Mouse (Mus musculus) kidney, adult 11 months (tissue): Measurements from ENCODE around the gene Srgap3.

Source experiments
- DNase-seq: peaks from one replicate; pipeline ENCODE4 v3.0.0; 2022

The Srgap3 gene

GRCm38 (mm10) chr6:112852261-112853235 is 94.5 kb downstream of the Srgap3 start:
- DNase-seq: no peak

- no peak for DNase-seq
Observed at GRCm38 (mm10) chr6:112850745-112851144, 96.3 kb downstream of the Srgap3 start.

GRCm38 (mm10) chr6:112848629-112849180 is 98.4 kb downstream of the Srgap3 start:
- DNase-seq: no peak

DNA sequence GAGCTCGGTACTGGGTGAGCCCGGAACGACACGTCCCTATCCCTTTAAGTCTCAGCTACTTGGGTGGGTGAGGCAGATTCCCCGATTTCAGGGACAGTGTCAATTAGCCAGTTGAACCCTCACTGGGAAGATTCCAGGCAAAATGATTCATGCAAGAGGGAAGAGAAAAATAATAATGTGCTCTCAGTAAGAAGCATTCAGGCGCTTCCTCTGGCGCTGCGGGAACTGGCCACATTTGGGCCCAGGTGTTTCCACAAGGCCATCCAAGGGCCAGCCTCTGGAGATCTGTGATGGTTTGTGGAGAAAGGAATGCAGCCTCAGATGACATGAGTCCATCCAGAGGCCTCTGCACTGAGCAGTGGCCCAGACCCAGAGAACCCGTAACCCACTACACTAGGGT is 100.2 kb downstream of the Srgap3 start:
- DNase-seq: no peak

DNA sequence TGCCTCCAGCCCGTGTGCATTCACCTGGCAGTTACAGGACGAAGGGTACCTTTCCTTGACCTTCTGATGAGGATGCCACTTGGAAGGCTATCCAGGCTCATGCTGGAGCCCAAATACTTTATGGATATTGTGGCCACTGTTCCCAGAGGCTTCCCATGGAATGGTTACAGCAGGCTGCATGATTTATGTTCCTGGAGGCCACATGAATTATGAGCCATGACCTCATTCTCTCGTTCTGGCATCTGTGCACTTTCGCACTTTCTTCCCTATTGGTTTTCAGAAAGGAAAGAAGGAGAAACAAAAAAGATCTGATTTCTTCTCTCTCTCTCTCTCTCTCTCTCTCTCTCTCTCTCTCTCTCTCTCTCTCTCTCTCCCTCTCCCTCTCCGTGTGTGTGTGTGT is 104.6 kb downstream of the Srgap3 start:
- DNase-seq: no peak

- no peak for DNase-seq
Observed at GRCm38 (mm10) chr6:112840400-112840799, 106.7 kb downstream of the Srgap3 start.

GRCm38 (mm10) chr6:112839391-112839790 is 107.7 kb downstream of the Srgap3 start:
- DNase-seq: no peak

DNA sequence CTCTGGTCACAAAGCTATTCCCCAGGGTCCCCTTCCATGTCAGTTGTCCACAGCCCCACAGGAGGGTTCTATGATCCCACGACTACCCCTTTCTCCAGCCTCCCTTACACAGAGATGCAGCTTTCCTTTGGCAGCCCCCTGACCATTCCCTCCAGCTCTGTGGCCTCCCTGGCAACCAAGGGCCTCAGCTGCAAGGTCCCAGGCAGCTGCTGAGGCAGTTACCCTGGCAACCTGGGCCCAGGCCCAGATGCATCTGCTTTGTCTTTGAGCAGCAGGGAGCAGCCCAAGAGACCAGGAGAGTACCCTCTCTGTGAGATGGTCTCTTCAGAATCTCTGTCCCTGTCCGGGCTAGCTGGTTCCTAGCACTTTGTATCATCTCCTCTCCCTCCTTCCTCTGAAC is 108.2 kb downstream of the Srgap3 start:
- DNase-seq: no peak

- no peak for DNase-seq
Observed at GRCm38 (mm10) chr6:112836712-112837111, 110.4 kb downstream of the Srgap3 start.

DNA sequence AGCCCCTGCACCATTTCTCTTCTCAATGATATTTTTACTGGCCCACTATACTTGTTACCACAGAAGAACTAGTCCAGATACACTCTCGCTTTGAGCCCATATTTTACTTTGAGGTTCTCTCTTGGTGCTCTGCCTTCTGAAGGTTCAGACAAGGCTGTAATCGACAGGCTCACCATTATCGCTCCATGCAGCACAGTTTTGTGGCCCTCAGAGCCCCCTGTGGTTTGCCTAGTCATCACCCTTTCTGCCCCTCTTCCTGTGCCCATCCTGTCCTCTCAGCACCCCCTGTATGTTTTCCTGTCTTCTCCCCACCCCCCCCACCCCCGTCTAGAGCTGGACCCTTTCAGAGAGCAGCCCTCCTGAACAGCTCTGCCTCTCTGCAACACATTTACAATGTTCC is 111.7 kb downstream of the Srgap3 start:
- DNase-seq: no peak

DNA sequence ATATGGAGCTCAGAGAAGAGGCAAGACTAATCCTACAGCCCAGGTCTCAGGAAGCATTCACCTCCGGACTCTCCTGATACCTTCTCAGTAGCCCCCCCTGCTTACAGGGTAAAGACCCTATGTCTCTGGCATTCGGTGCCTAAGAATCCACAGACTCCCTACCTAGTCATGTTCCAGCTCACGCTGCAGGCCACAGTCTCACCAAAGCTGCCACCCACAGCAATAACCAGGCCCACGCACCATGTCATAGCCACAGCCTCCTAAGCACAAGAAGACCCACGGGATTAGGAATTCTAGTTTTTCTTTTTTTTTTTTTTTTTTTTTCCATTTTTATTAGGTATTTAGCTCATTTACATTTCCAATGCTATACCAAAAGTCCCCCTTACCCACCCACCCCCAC is 112.6 kb downstream of the Srgap3 start:
- DNase-seq: no peak

DNA sequence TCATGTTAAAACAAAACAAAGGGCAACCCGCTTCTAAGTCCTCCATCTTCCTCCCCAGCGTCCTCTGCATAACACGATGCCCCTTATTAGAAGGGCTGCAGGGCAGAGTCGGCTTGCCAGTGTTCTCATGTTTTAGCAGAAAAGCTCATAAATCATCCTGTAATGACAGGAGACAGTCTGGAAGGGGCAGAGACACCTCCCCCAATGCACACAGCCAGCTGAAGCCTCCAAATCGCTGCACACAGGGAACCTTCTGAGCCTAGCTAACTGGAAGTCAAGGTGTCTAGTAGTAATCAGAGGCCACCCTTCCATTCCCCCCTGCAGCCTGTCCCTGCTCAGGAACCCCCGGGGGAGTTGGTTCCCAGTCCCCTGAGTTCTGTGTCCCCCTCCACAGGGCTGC is 113.3 kb downstream of the Srgap3 start:
- no peak for DNase-seq

DNA sequence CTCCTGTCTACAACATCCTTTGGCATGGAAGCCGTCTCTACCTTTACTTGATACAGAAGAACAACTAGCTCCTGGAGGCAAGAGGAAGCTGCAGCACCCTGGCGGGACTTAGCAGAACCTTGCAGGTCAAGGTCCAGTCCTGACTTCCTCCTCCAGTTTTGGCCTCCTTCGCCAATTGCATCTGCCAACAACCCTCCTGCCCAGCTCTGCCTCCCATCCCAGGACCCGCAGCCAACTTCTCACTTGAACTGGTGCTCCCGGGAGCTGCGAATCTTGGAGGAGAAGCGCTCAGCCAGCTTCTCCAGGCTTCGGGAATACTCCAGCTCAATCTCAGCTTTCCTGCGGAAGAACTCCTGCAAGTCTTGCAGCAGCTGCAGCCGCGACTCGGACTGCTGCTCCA is 117.9 kb downstream of the Srgap3 start:
- no peak for DNase-seq

GRCm38 (mm10) chr6:112828420-112828819 is 118.6 kb downstream of the Srgap3 start:
- no peak for DNase-seq

DNA sequence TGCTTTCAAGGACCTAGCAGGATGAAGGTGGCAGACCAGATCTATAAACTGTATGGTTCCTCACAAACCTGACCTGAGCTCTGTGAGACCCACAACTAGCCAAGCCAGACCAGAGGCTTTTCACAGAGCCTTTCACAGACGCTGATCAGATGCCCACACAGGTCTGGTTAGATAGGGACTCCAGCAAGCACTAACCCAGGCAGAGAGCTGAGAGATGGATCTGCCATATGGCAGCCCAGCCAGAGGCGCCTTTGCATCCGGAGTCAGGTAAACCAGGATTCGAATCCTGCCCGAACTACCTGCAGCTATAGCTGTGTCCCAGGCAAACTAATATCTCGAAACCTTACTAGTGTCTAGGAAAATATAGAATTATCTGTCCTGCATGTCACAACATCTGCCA is 121.4 kb downstream of the Srgap3 start:
- DNase-seq: no peak

DNA sequence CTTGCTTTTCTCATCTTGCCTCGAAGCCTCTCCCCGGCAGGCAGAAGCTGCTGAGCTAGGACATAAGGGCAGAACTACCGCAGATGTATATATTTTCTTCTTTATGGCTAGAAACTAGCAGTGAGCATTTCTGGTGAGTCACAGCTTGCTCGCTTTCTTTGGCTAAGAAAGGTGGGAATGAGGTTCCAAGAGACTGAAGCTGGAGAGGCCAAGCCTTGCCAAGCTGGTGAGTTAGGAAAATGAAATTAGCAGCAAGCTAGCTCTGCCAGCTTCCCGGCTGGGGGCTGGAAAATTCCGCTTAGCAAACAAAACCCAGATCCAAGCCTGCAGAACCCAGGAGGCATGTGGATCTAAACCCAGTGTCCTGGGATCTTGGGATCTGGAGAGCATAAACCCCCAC is 124.0 kb downstream of the Srgap3 start:
- no peak for DNase-seq

GRCm38 (mm10) chr6:112820298-112820992 is 126.6 kb downstream of the Srgap3 start:
- DNase-seq: no peak

DNA sequence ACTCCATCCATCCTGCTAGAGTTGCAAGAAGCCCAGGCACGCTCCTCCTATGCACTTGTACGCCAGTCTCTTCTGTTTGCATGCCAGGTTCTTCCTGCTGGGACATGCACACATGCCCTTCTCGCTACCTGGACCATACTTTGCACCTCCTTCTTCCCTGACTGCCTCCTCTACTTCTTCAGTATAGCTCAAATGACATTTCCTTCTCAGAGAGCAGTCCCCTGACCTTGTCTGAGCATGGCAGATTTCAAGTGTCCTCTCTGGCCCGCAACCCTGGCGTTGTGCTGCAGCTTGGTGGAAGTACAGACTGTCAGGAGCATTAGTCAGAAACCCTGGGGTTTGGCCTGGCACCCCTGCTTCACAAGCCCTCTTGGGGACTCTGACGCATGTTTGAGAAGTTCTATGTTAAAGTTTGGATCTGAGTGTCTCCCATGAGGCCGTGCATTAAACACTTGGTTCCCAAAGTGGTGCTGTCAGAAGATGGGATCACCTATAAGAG is 128.6 kb downstream of the Srgap3 start:
- DNase-seq: no peak

DNA sequence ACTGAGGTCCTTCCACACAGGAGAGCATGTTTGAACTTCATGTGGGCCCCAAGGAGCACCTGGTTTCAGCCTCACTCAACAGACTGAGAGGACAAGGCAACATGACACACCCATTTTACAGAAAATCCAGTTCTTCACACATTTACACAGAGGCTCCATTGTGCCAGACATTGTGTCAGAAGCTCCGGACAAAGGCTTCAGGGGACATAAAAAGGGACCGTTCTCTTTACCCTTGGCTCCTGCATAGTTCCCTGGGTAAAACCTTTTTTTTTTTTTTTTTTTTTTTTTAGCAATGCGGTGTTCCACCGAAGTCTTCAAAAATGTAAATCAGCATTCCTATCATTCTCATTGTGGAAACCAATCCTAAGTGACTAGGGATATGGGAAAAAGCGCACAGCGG is 131.5 kb downstream of the Srgap3 start:
- no peak for DNase-seq

- no peak for DNase-seq
Observed at GRCm38 (mm10) chr6:112814525-112815086, 132.5 kb downstream of the Srgap3 start.

GRCm38 (mm10) chr6:112812884-112813283 is 134.2 kb downstream of the Srgap3 start:
- DNase-seq: no peak

- DNase-seq: no peak
Observed at GRCm38 (mm10) chr6:112810521-112810830, 136.6 kb downstream of the Srgap3 start.
